Mouse (Mus musculus) G1E (cell line): ENCODE results near the gene Ascl2. TPM values are rescaled to one million over a fixed set of nuclear protein-coding genes. Genes with fewer than 3 reads are reported as not detected.
A peak's percentile ranks its signal among the peaks of the same experiment; 100 is the strongest.

Source experiments
- ATAC-seq: 2 replicates; pipeline ENCODE4 v1.8.0; 2016; ENCODE audit warnings: mild to moderate bottlenecking; ENCODE audit not compliant: insufficient number of reproducible peaks, poor library complexity, low FRiP score, severe bottlenecking; ENCODE audit errors: extremely low read depth
- DNase-seq: peaks from one replicate; pipeline ENCODE4 v3.0.0; 2012; ENCODE audit warnings: low spot score
- H3K27me3 ChIP-seq: 2 replicates; pipeline ENCODE4 v1.6.1; 2012; ENCODE audit warnings: mild to moderate bottlenecking, low read length, inconsistent platforms; ENCODE audit not compliant: insufficient read depth
- H3K36me3 ChIP-seq: replicated peaks from 2 replicates; pipeline ENCODE3; 2012; ENCODE audit warnings: mild to moderate bottlenecking, inconsistent platforms
- H3K4me1 ChIP-seq: 2 replicates; pipeline ENCODE4 v1.6.1; 2012; ENCODE audit warnings: low read depth, low read length, inconsistent platforms, mixed read lengths; ENCODE audit not compliant: insufficient read depth
- H3K4me3 ChIP-seq: 2 replicates; pipeline ENCODE4 v1.5.1; 2012; ENCODE audit warnings: low read depth, mild to moderate bottlenecking, inconsistent platforms, low read length, moderate library complexity, mixed read lengths
- H3K9me3 ChIP-seq: replicated peaks from 2 replicates; pipeline ENCODE4 v1.6.1; 2012; ENCODE audit warnings: inconsistent platforms
- CTCF ChIP-seq: IDR thresholded peaks from 2 replicates; pipeline ENCODE4 v1.5.1; 2012; ENCODE audit warnings: low read depth, low read length, inconsistent platforms, mixed read lengths
- GATA1 ChIP-seq: IDR thresholded peaks from 2 replicates; pipeline ENCODE4 v1.6.1; 2012; ENCODE audit warnings: borderline replicate concordance, low read length, inconsistent platforms, mixed read lengths
- GATA2 ChIP-seq: IDR thresholded peaks from 2 replicates; pipeline ENCODE4 v1.6.1; 2012; ENCODE audit warnings: low read depth, low read length, inconsistent platforms, borderline replicate concordance
- POLR2AphosphoS5 ChIP-seq: IDR thresholded peaks from 2 replicates; pipeline ENCODE4 v1.6.1; 2012; ENCODE audit warnings: low read depth, low read length, inconsistent platforms; ENCODE audit not compliant: insufficient replicate concordance
- TAL1 ChIP-seq: conservative IDR thresholded peaks from 2 replicates; pipeline ENCODE4 v1.6.1; 2012; ENCODE audit warnings: low read depth, low read length, inconsistent platforms, mixed read lengths
- polyA plus RNA-seq: library from polyadenylated mRNA; stranded (reverse); fragments of >175 nt; gene quantifications from 2 replicates; pipeline ENCODE4 v1.2.3, GENCODE M21; 2012
- total RNA-seq, 2 experiments: library from RNA; stranded (forward) in 1 of 2; stranded (reverse) in 1 of 2; fragments of 200-1000 nt in 1 of 2; fragments of >200 nt in 1 of 2; fragmentation: Nextera tagmentation in 1 of 2; gene quantifications; 2 replicates each; pipeline ENCODE4 v1.2.3; 2014 to 2017

Gene Ascl2
- total and polyA plus RNA-seq, 3 experiments, result not detected

DNA sequence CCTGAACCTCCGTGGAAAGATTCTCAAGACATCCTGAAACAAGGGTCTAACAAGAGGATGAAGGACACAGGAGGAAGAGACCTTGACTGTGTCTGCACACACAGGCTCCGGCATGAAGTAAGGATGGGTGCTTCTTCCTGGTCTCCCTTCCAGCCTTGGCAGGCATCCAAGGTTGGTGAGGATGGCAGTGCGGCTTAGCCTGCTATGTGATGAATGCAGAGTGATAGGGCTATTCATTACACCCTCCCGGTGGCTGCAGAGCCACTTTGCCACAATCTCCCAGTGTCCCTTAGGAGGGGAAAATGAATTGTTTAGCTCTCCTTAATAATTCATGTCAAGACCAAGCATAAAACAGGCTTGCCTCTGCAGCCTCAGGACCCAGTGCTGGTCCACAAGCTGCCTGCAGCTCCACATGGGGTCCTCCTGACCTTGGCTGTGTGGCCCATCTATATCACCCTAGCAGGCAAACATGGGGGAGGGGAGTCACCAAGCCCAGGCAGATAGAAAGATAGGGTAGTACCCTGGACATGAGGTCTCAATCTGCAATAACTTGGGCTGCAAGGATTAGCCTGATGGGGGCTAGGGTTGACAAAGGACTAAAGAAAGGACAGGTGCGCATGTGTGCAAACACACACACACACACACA is 43.3 kb upstream of the Ascl2 start:
- Histone ChIP-seq H3K4me3 (no peak overlapping the region), H3K27me3 (no peaks in the 10 kb centered on the region), H3K36me3 (peaks cover 99% of the 10 kb centered on the region), H3K9me3 (no peaks in the 10 kb centered on the region), H3K4me1 (peaks cover 95% of the 10 kb centered on the region)
- TF ChIP-seq GATA1 (no peak), GATA2 (no peak), TAL1 (no peak), POLR2AphosphoS5 (0 out of 2 replicates have a peak, but pooled peaks have one; percentile 35)
- no peak for DNase-seq
- no peak for ATAC-seq

GRCm38 (mm10) chr7:143011226-143011625 is 42.2 kb upstream of the Ascl2 start:
- DNase-seq (no peak), ATAC-seq (no peak)
- Histone ChIP-seq H3K27me3 (no peaks in the 10 kb centered on the region), H3K4me1 (peaks cover 95% of the 10 kb centered on the region), H3K36me3 (peaks cover 99% of the 10 kb centered on the region), H3K9me3 (no peaks in the 10 kb centered on the region), H3K4me3 (no peak overlapping the region)
- TF ChIP-seq GATA1 (no peak), TAL1 (no peak), CTCF (no peak), GATA2 (no peak), POLR2AphosphoS5 (no peak)

DNA sequence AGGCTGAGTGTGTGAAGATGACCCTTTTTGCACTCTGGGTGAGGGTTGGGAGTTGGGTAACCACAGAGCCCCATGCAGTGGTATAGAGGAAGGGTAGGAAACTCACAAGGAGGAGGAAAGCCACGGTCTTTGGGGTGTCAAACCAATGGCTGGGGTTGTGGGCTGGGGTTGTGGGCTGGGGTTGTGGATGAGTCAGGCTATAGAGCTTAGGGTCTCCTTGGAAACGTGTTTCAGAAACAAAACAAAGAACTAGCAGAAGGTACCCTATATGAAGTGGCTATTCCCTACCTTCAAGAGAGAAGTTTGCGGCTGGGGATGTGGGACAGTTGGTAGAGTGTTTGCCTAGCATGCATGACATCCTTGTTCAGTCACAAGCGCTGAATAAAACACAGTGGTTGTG is 40.9 kb upstream of the Ascl2 start:
- H3K9me3 ChIP-seq, result no peaks in the 10 kb centered on the region
- DNase-seq (no peak), ATAC-seq (no peak)
- H3K27me3 ChIP-seq, result no peaks in the 10 kb centered on the region
- H3K36me3 ChIP-seq, result peaks cover 92% of the 10 kb centered on the region
- H3K4me1 ChIP-seq, result peaks cover 95% of the 10 kb centered on the region
- H3K4me3 ChIP-seq, result no peak overlapping the region
- TF ChIP-seq GATA1 (no peak), TAL1 (no peak), POLR2AphosphoS5 (no peak), GATA2 (no peak), CTCF (no peak)

DNA sequence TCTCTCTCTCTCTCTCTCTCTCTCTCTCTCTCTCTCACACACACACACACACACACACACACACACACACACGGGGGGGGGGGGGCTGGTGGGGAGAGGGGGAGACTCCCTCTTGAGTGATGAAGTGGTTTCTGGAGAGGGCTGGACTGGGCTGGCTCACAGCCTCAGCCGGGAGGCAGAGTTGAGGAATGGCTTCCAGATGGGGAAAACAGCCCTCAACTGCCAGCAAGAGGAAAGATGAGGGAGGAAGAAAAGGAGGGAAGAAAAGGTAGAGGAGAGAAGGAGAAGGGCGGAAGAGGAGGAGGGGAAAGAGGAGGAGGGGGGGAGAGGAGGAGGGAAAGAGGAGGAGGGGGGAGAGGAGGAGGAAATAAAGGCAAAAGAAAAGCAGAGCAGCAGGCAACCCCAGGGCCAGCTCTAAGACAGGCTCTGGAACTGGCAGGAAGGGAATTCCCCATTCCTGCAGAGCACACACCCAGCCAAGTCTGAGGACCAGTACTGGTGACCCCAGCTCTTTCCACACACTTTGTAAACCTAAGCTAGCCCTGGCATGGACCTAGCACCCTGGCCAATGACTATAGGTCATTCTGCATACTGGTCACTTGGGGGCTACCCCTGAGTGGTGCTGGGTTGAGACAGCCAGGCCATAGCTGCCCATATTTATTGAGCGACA is 40.1 kb upstream of the Ascl2 start:
- H3K4me3 ChIP-seq, result peak overlapping the region; percentile 80; the same call in 1 of the 2 replicates
- ATAC-seq (no peak), DNase-seq (no peak)
- no peaks in the 10 kb centered on the region for H3K27me3 ChIP-seq
- H3K36me3 ChIP-seq, result peaks cover 84% of the 10 kb centered on the region
- peaks cover 95% of the 10 kb centered on the region for H3K4me1 ChIP-seq
- TF ChIP-seq POLR2AphosphoS5 (no peak), CTCF (no peak), GATA2 (no peak), TAL1 (no peak), GATA1 (no peak)
- no peaks in the 10 kb centered on the region for H3K9me3 ChIP-seq

DNA sequence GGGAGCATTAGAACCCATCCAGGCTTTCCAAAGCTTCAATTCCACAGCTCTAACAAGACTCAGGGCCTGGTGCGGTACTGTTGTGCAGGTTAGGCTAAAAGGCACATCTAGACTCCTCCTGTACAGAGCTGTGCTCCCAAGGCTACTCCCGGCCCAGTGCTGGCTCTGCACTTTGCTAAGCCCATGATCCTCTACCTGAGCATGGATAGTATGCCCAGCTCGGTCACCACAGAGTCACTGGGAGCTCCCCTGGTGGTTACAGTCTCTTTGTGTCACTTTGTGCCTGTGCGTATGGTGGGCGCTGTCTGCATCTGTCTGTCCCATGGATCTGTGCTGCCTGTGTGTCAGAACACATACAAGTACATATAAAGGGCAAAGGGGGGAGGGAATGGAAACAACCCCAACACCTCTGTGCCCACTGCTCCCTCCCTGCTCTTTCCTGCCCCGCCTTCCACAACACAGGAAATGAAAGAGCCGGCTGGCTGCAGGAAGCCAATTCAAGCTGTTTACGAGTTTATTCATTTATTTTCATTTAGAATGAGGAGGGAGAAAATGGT is 39.4 kb upstream of the Ascl2 start:
- TF ChIP-seq TAL1, result no peak
- TF ChIP-seq POLR2AphosphoS5, result no peak; the same call in 1 of the 2 replicates
- TF ChIP-seq GATA1, result no peak
- no peak for TF ChIP-seq CTCF
- no peak for TF ChIP-seq GATA2
- DNase-seq (no peak), ATAC-seq (no peak)
- Histone ChIP-seq H3K36me3 (peaks cover 77% of the 10 kb centered on the region), H3K4me1 (peaks cover 95% of the 10 kb centered on the region), H3K9me3 (no peaks in the 10 kb centered on the region), H3K4me3 (peak overlapping the region; percentile 80), H3K27me3 (no peaks in the 10 kb centered on the region)

GRCm38 (mm10) chr7:143007599-143008369 is 38.7 kb upstream of the Ascl2 start:
- H3K9me3 ChIP-seq, result no peaks in the 10 kb centered on the region
- peaks cover 95% of the 10 kb centered on the region for H3K4me1 ChIP-seq
- no peaks in the 10 kb centered on the region for H3K27me3 ChIP-seq
- peak; percentile 11; the same call in 1 of the 2 replicates for ATAC-seq
- DNase-seq, result peak; percentile 51
- TF ChIP-seq GATA1 (no peak), CTCF (peak; percentile 79)
- peaks cover 70% of the 10 kb centered on the region for H3K36me3 ChIP-seq
- H3K4me3 ChIP-seq, result peak overlapping the region; percentile 80
